ENCODE assay signal across 8 mouse cellular contexts in the genomic region with DNA sequence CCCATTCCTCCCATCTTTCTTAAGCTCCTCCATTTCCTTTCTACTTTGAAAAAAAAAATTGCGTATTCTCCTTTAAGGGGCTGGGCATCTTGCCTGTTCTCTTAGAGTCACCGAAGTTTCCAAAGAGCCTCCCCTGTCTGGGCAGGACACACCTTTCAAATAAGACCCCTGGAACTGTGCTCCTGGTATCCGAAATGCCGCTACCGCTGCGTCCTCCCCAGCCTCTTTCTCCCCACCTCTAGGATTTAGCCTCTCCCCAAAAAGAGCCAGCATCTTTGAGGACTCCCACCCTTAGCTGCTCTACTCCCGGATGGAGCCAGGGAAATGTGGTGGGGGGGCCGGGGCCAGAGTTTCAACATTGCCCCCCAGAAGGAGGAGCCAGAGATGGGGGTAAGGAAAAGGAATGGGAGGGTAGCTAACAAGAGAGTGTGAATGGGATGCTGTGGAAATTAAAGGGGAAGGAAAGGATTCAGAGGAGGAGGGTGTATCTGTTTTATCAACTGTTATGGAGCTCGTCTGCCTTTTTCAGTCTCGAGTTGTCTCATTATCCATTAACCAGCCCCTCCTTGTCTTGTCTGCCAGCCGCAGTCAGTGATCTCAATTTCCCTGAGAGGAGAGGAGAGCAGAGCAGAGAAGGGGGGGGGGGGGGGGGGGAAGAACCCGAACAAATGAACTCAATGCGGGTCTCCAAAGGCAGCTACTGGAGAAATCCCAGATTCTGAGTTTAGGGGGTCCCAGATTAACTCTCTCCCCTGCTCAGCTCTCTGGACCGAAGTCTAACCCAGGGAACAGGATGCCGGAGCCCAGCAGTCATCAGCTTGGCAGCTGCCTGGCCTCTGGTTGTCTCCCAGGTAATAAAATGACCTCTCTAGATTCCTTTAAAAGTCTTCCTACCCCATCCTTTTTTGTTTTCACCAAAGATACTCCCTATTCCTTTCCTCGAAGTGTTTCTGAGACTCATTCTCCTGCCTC. TPM values are rescaled to one million over a fixed set of nuclear protein-coding genes. Genes with fewer than 3 reads are reported as not detected.
A peak's percentile ranks its signal among the peaks of the same experiment; 100 is the strongest.
DNase-seq lines count a peak whose midpoint lies in the region; ATAC-seq and TF ChIP-seq lines count a peak whose summit lies in the region.

A gene (plus strand): TSS at position 136 of the 972 bp plus-strand sequence.

- no peaks in the 10 kb centered on the region for H3K36me3 ChIP-seq in spleen, adult 2 months (ENCODE audit: control insufficient read depth, insufficient read depth, low read length)
- peaks cover 7% of the 10 kb centered on the region; the same call in 1 of the 2 replicates for H3K36me3 ChIP-seq in heart, embryonic 13.5 days
- 0 out of 2 replicates have a peak, but pooled peaks cover 6% of the 10 kb centered on the region for H3K36me3 ChIP-seq in kidney, postnatal 0 days (ENCODE audit: insufficient read depth, low read length)
- H3K36me3 ChIP-seq in midbrain, embryonic 13.5 days, result 0 out of 2 replicates have a peak, but pooled peaks cover 4% of the 10 kb centered on the region

- DNase-seq in spleen, adult 2 months (ENCODE audit: low read depth in 1 of 2, low spot score in 2 of 2), result no peak
- no peak for DNase-seq in spleen, adult 12 weeks (ENCODE audit: low spot score)
- peak; percentile 49 for DNase-seq in cerebellum, adult 9-11 months
- peak; percentile 83 for DNase-seq in kidney, postnatal 0 days (ENCODE audit: low spot score)
- no peak for DNase-seq in layer of hippocampus, postnatal 25 days (ENCODE audit: extremely low spot score in 1 of 2, low spot score in 1 of 2)

- peaks cover 6% of the 10 kb centered on the region; the same call in 1 of the 2 replicates for H3K27me3 ChIP-seq in spleen, adult 2 months (ENCODE audit: control insufficient read depth, insufficient read depth, low read length)
- no peaks in the 10 kb centered on the region for H3K27me3 ChIP-seq in heart, embryonic 13.5 days (replicated peaks)
- H3K27me3 ChIP-seq in kidney, postnatal 0 days (ENCODE audit: insufficient read depth, low read length), result no peaks in the 10 kb centered on the region
- no peaks in the 10 kb centered on the region for H3K27me3 ChIP-seq in midbrain, embryonic 13.5 days

- no peak within 1 kb of the TSS for H3K27ac ChIP-seq in spleen, adult 2 months (ENCODE audit: insufficient read depth, low read length)
- peak within 1 kb of the TSS; percentile 85 for H3K27ac ChIP-seq in heart, embryonic 13.5 days (replicated peaks)
- peak within 1 kb of the TSS; percentile 93 for H3K27ac ChIP-seq in kidney, postnatal 0 days
- H3K27ac ChIP-seq in midbrain, embryonic 13.5 days, result no peak within 1 kb of the TSS

- ATAC-seq in heart, embryonic 13.5 days (ENCODE audit: extremely low read depth, insufficient number of reproducible peaks, low FRiP score, low TSS enrichment), result no peak
- peak; percentile 26; the same call in 1 of the 2 replicates for ATAC-seq in kidney, postnatal 0 days (replicated peaks; ENCODE audit: low FRiP score, low read depth)
- ATAC-seq in midbrain, embryonic 13.5 days, result peak; percentile 41
- no peak for ATAC-seq in erythroid progenitor cell, adult 5-6 weeks (replicated peaks; ENCODE audit: low FRiP score, poor library complexity, severe bottlenecking)

- peak within 1 kb of the TSS; percentile 81 for H3K4me2 ChIP-seq in heart, embryonic 13.5 days
- H3K4me2 ChIP-seq in kidney, postnatal 0 days (ENCODE audit: low read length), result peak within 1 kb of the TSS; percentile 95
- peak within 1 kb of the TSS; percentile 80 for H3K4me2 ChIP-seq in midbrain, embryonic 13.5 days (replicated peaks)

- no peaks in the 10 kb centered on the region for H3K9me3 ChIP-seq in heart, embryonic 13.5 days
- H3K9me3 ChIP-seq in kidney, postnatal 0 days (replicated peaks; ENCODE audit: low read length), result no peaks in the 10 kb centered on the region
- no peaks in the 10 kb centered on the region for H3K9me3 ChIP-seq in midbrain, embryonic 13.5 days

- 22% methylated on average over 16 of the region's 16 CpGs for WGBS in spleen, adult 2 months
- WGBS in heart, embryonic 13.5 days, result 12% methylated on average over 16 of the region's 16 CpGs
- 4% methylated on average over 16 of the region's 16 CpGs for WGBS in kidney, postnatal 0 days
- 9% methylated on average over 16 of the region's 16 CpGs for WGBS in midbrain, embryonic 13.5 days

- peak within 1 kb of the TSS; percentile 44; the same call in 1 of the 2 replicates for H3K4me3 ChIP-seq in spleen, adult 2 months (ENCODE audit: extremely low read depth, insufficient read depth, insufficient read length)
- H3K4me3 ChIP-seq in heart, embryonic 13.5 days, result peak within 1 kb of the TSS; percentile 60
- H3K4me3 ChIP-seq in kidney, postnatal 0 days (replicated peaks; ENCODE audit: low read depth, low read length), result peak within 1 kb of the TSS; percentile 61
- peak within 1 kb of the TSS; percentile 42 for H3K4me3 ChIP-seq in midbrain, embryonic 13.5 days (replicated peaks)

- TF ChIP-seq CTCF in spleen, adult 2 months (IDR thresholded peaks at IDR 0.05; ENCODE audit: extremely low read depth, insufficient read depth, insufficient read length, insufficient replicate concordance), result no peak
- no peak for TF ChIP-seq CTCF in kidney, postnatal 0 days (IDR thresholded peaks at IDR 0.05; ENCODE audit: low read depth)

- peaks cover 8% of the 10 kb centered on the region; the same call in 1 of the 2 replicates for H3K4me1 ChIP-seq in spleen, adult 2 months (ENCODE audit: control insufficient read depth, insufficient read depth, insufficient read length)
- H3K4me1 ChIP-seq in heart, embryonic 13.5 days, result peaks cover 30% of the 10 kb centered on the region
- 0 out of 2 replicates have a peak, but pooled peaks cover 13% of the 10 kb centered on the region for H3K4me1 ChIP-seq in kidney, postnatal 0 days (replicated peaks; ENCODE audit: insufficient read depth, low read length)
- H3K4me1 ChIP-seq in midbrain, embryonic 13.5 days (replicated peaks), result peaks cover 23% of the 10 kb centered on the region

- peak within 1 kb of the TSS; percentile 85 for H3K9ac ChIP-seq in heart, embryonic 13.5 days
- peak within 1 kb of the TSS; percentile 72 for H3K9ac ChIP-seq in kidney, postnatal 0 days (ENCODE audit: low read depth, low read length)
- peak within 1 kb of the TSS; percentile 56 for H3K9ac ChIP-seq in midbrain, embryonic 13.5 days (replicated peaks)

- TF ChIP-seq POLR2A in spleen, adult 2 months (IDR thresholded peaks at IDR 0.05; ENCODE audit: low read depth, low read length), result no peak

RNA-seq across cellular contexts. Expression of the gene that starts here (rescaled TPM):
- polyA plus RNA-seq in spleen, adult 2 months (2012; rRNA removed), result 2.1 and 2.7 TPM in 2 replicates
- polyA plus RNA-seq in heart, embryonic 13.5 days (2015; fragmentation: Nextera tagmentation; extraction: Ambion mirVana), result 6.4 and 7.2 TPM in 2 replicates
- 27.1 and 35.0 TPM in 2 replicates for polyA plus RNA-seq in kidney, postnatal 0 days (2015; fragmentation: Nextera tagmentation; extraction: Ambion mirVana)
- polyA plus RNA-seq in midbrain, embryonic 13.5 days (2015; fragmentation: Nextera tagmentation; extraction: Ambion mirVana), result 9.1 and 12.2 TPM in 2 replicates
- total RNA-seq in erythroid progenitor cell, adult 5-6 weeks (2015; ENCODE audit: low replicate concordance), result not detected in 2 replicates
- not detected in 2 replicates for total RNA-seq in erythroid progenitor cell, adult 5-6 weeks (2017; ENCODE audit: low replicate concordance)
- 1 to 10 TPM; 3.8 to 4.4 TPM for total RNA-seq in layer of hippocampus, postnatal 25 days (2021)

Comparison
In these comparisons a context has a peak if more than half of its experiments do, and no peak if none do; other contexts are left out.
1. RNA of the gene that starts here (total RNA-seq): 3.8 to 4.4 TPM in layer of hippocampus, postnatal 25 days; not detected in erythroid progenitor cell, adult 5-6 weeks; every median in the first group is over 4 times any median in the second.
2. DNase-seq: peak in cerebellum, adult 9-11 months (single experiment) and kidney, postnatal 0 days (single experiment); none in spleen, adult 2 months (0 of 2), spleen, adult 12 weeks (single experiment) and layer of hippocampus, postnatal 25 days (0 of 2).
3. H3K27ac ChIP-seq: peak in heart, embryonic 13.5 days (single experiment) and kidney, postnatal 0 days (single experiment); none in spleen, adult 2 months (single experiment) and midbrain, embryonic 13.5 days (single experiment).
4. ATAC-seq: peak in kidney, postnatal 0 days (single experiment) and midbrain, embryonic 13.5 days (single experiment); none in heart, embryonic 13.5 days (single experiment) and erythroid progenitor cell, adult 5-6 weeks (single experiment).
5. Peak in every context shown above with its lines, with median percentiles within 50 percentile points of each other: H3K4me3 ChIP-seq, H3K4me2 ChIP-seq and H3K9ac ChIP-seq.